Mouse (Mus musculus) kidney, adult 2 months (tissue): ENCODE measurements around the gene Ccn1.

Source experiments
- CTCF ChIP-seq: fragments of 200-500 bp; conservative IDR thresholded peaks from 2 replicates; pipeline ENCODE4 v1.5.1; 2011; ENCODE audit warnings: low read depth, mild to moderate bottlenecking, control low read depth, low read length, moderate library complexity, mixed read lengths; ENCODE audit not compliant: insufficient read depth, insufficient read length
- POLR2A ChIP-seq: fragments of 200-500 bp; IDR thresholded peaks from one replicate; pipeline ENCODE4 v1.6.1; 2011; ENCODE audit warnings: low read depth, low read length, control low read depth

- TF ChIP-seq CTCF = no peak
- TF ChIP-seq POLR2A = no peak
Measured at GRCm38 (mm10) chr3:145641878-145642277, 7.9 kb downstream of the Ccn1 start.
